Mouse (Mus musculus) R1 (cell line): ENCODE data around the gene Vars2.

Experiments used
- DNase-seq: peaks from one replicate; pipeline ENCODE4 v3.0.0-alpha.2; 2018; ENCODE audit warnings: low read depth, low spot score

The Vars2 gene

DNA sequence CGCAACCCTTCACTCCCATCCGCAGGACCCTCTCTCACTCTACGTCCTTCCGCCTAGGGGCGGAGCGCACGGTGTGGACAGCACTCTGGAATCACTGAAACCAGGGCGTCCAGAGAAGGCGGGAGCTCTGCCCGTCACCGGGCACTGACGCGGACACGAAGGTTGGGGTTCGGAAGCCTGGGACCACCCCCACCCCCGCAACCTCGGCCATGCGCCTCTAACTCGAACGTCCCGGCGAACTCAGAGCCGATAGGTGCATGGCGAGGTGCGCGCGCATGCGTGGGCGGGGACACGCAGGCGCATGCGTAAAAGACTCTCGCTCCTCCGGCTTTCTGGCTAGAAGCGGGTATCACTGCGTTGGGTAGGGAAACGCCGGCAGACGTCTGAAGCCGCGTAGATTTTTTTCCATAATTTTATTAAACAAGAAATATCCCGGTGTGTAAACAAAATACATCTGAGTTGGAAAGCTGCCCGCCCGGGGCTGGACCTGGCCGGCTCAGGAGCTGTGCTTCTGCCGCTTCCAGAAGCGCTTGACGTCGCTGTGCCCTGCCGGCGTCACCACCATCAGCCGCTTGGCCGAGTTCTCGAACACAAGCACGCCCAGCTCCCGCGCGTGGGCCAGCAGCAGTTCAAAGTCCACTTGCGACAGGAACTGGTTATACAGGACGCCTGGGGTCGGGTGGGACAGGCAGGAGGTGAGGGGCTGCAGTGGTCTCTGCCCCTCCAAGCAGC lies at the start of gene Vars2:
Gene Vars2, minus strand, starts transcription at position 259 of the 732 bp plus-strand sequence.
- DNase-seq, result peak; percentile 94

- DNase-seq, result no peak
These were observed 49.7 kb upstream of the Vars2 start for GRCm38 (mm10) chr17:35717080-35717479.

DNA sequence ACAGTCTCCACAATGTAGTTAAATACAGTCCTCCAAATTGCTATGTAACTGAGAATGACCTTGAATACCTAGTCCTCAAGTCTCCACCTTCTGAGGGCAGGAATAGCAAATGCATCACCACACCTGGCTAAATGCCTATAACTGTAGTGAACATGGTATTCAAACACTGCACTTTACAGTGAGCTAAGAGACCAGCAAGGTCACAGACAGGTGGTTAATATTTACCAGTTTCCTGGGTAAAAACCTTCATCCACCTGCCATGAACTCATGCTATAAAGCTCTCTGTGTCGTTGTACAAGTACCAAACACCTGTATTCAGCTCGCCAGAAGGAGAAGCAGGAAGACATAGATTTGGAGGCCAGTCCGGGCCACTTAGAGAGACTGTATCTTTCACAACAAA lies 48.7 kb upstream of the Vars2 start:
- DNase-seq, result no peak

DNA sequence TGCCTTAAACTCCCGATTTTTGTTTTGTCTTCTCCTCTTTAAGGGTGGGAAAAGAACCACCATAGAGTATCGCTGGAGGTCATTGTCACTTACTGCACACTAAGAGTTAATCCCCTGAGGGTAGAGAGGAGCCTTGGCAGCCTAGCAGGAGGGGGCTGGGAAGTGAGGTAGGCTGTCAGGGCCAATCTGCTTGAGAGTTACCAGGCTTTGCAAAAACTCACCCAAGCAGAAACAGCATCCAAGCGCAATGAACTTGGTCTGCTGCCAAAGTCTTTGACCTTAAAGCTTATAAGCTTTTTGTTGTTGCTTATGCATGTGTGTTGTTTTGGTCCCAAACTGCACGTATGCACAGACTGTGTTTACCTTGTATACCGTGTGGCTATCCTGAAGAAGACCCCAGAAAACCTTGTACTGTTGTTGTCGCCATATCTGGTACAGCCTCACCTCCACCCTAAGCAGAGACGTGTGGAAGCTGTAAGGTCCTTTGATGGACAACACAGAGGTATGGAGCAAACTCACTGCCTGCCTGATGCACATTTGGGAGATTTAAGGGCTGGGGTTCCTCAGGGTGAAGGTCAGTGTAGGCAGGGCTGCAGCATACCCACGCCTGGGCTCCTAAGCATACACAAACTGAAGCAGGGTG lies 43.4 kb upstream of the Vars2 start:
- DNase-seq, result no peak

- DNase-seq, result no peak
These were observed 41.2 kb upstream of the Vars2 start for GRCm38 (mm10) chr17:35708611-35709010.

GRCm38 (mm10) chr17:35707929-35708328 lies 40.5 kb upstream of the Vars2 start:
- no peak for DNase-seq

DNA sequence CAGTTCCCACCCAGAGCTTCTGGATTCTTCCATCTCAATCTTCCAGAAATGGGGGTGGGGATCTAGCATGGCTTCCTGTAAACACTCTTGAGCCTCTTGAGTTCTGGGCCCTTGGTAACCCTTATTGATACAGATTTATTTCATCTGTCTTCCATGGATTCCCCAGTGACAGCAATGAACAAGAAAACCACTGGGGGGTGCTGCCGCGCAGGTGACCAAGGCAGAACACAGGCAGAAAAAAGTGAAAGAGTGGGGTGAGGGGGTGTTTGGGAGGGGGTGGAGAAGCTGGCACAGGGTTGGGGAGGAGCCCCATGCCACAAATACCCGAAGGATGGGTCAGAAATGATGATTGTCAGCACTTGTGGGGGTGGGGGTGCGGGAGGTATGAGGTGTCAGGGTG lies 38.4 kb upstream of the Vars2 start:
- DNase-seq, result peak; percentile 58

DNA sequence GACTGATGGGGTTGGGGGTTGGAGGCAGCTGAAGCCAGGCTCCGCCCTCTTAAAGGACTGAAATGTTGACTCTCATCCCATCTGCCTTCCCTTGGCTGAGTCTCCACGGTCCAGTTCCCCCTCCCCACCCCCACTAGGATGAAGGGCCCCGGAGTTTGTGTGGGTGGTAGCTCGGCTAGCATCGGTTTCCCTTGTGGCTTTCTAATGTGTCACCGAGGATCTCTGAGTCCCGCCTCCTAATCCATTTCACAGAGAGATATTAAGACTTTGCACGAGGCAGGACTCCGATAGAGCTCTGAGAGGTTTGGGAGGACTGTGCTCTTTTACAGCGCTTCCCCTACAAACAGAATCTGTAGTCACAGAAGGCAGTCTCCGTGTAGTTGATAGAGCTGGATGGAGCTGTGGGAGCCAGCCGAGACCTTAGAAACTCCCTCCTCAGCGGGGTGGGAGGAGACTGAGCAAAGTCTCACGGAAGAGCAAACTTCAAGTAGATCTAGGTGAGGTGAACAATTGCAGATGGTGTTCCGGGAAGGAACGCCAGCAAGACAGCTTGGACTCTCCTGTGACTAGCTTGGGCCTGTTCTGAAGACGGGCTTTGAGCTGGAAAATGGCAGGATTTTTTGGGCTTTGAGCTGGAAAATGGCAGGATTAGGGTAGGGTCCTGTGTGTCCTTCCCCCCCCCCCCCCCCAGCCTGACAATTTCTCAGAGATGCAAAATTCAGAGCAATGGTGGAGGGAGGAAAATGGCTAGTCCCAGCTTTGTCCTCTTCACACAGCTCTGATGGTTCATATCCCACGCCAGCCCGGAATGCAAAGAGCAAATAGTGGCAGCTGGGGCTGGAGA lies 37.5 kb upstream of the Vars2 start, which contains the start of gene Ddr1:
Gene Ddr1, minus strand, starts transcription at position 1 of the 844 bp plus-strand sequence.
- peak; percentile 59 for DNase-seq

GRCm38 (mm10) chr17:35703751-35704271 lies 36.4 kb upstream of the Vars2 start:
- peak; percentile 39 for DNase-seq

DNA sequence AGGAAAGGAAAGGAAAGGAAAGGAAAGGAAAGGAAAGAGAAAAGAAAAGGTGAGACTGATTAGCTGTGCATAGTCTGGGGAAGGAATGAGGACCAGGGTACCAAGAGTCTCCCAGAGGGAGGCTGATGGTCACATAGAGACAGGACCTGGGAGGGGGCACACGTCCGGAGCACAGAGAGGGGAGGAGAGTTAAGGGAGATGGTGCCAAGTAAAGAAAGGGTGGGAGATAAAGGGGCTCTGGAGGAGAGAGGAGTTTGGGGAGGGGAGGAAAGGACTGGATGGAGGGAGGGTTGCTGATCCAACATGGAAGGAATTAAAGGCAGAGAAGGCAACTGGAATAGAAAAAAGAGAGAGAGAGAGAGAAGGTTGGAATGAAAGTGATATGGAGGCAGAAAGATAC lies 35.7 kb upstream of the Vars2 start:
- no peak for DNase-seq

DNA sequence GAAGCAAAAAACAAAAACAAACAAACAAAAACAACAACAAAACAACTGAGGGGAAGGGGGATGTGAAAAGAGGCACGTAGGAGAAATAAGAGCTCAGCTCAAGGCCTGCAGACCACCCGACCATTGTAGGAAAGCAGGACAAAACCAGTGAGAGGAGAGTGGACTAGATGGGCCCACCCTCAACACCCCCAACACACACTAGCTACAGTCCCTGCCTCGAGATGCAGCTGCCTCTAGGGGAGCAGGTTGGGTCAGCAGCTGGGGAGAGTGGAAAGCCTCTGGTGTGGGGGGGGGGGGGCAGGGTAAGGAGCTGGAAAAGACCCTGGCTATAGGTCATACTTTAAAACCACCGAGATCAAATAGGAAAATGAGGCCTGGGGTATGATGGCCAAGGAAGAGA lies 35.2 kb upstream of the Vars2 start:
- no peak for DNase-seq

DNA sequence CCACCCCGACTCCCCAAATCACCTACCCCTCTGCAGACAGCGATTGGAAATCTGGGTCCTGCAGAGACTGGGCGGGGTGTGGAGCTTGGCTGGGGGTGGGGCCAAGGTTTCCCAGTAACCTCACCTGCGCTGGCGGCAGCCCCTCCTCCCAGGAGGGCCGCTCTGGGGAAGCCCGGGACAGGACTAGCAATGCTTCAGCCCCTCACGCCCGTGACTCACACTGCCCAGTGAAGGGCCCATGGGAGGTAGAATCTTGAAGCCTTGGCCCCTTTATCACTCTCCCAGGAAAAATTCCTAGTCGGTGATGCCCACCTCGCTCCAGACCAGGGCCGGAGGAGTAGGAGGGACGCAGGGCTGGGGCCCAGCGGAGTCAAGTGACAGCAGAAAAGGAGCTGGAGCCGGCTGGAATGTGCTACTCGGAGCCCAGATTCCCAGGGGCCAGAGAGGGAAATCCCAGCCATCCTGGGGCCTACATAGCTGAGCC lies 34.6 kb upstream of the Vars2 start:
- DNase-seq, result no peak

- peak; percentile 40 for DNase-seq
These were observed 34.0 kb upstream of the Vars2 start for GRCm38 (mm10) chr17:35701203-35701977.

DNA sequence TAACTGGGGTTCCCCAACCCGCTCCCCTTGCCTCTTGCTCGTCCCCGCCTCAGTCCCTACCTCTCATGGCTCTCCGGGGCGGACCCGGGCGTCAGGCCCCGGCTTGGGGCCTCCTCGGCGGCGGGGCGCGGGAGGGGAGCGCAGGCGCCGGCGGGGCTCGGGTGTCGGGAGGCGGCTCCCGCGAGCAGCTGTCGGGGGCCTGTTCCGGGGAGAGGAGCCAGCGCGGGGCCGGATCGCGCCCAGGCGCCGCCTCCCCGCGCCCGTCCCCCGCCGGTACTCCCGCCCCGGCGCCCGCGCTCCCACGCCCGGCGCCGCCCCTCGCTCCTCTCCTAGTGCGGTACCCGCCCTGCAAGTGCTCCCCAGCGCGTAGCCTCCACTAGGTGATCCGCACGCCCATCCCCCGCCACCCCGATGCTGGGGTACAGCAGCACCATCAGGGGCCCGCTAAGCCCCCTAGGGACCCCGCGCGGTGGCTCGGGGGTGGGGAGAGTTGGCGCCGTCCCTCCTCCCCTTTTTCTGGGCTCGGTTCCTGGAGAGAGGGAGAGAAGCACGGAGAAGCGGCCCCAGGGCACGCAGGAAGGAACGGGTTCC lies 33.1 kb upstream of the Vars2 start:
- DNase-seq, result peak; percentile 43

DNA sequence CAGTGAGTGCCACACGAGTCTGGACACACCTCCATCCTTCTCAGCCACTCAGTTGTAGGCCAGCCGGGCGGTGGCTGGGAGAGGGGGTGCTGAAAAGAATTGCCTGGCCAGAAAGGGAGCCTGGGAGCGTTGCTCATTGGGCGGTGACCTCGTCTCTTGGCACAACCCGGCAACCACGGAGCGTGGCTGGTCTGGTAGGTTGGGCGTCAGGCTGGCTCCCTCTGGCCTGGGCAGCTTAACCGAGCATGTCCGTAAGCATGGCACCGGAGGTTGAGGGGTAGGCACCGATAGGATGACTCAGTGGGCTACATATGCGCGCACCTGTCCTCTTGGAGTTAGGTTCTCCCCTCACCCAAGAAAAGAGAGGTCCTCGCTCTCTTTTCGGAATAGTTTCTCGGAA lies 32.5 kb upstream of the Vars2 start:
- DNase-seq, result peak; percentile 69

GRCm38 (mm10) chr17:35698501-35698883 lies 31.1 kb upstream of the Vars2 start:
- DNase-seq, result no peak

GRCm38 (mm10) chr17:35697759-35698500 lies 30.5 kb upstream of the Vars2 start:
- DNase-seq, result peak; percentile 97

GRCm38 (mm10) chr17:35697429-35697758 lies 30.0 kb upstream of the Vars2 start:
- no peak for DNase-seq

DNA sequence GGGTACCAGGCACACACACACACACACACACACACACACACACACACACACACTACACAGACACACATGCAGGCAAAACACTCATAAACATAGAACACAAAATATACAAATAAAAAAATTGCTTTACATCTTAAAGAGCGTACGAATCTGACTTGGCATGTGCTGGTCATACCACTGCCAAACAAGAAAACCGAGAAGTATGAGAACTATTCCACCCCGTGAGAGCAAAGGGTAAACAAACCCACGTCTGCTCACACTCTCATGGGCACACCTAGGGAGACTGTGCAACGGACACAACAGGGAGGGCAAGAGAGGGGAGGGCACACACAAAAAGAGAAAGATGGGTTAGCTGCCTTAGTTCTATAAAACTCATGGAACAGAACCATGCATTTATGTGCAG lies 29.3 kb upstream of the Vars2 start:
- DNase-seq, result no peak

DNA sequence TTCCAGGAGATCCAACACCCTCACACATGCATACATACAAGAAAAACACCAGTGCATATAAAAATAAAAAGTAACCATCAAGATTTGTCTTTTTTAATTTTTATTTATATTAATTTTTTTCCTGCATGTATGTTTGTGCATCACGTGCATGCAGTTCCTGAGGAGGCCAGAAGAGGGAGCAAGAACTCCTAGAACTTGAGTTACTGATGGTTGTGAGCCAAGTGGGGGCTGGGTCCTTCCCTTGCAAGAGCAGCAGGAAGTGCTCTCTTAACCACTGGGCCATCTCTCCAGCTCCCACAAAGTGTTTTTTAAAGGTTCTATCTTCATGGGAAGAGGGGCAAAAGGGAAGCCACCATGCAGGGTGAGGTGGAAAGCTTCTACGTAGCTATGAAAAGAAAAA lies 27.9 kb upstream of the Vars2 start:
- DNase-seq, result peak; percentile 89
